Mouse (Mus musculus): ENCODE data around the gene Ttc16.
A peak's percentile ranks its signal among the peaks of the same experiment; 100 is the strongest.

Gene Ttc16

DNA sequence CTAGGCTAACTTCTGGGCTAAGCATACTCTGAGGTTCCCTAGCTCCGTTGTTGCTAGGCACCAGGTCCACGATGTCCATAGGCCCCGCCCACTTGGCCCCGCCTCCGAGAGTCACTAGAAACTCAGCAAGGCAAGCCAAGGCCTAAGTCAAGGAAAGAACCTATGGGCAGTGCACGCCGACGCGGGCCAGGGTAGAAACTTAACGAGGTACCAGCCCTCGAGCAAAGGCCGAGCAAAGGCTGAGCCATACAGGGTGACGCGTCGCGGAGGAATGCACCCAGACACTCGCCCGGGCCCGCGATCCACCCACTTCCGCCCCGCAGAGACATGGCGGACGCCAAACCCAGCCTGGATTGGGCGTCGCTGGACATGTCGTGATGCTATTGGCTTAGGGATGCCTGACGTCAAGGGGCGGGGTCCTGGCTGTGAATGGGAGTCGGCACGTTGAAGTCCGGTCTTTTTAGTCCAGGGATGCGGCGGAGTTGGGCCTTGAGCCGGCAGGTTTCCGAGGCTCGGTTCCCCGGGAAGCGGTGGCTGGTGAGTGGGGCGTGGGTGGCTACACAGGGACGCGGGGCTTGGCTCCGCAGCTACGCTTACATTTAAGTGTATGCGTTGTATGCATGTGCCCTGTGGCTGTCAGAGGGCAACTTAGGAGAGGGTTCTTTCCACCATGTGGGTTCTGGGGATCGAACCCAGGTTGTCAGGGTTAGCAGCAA is at the start of gene Ttc16, which contains the start of gene Ptrh1:
Gene Ttc16, minus strand, starts transcription at position 275 of the 716 bp plus-strand sequence.
Gene Ptrh1, plus strand, starts transcription at position 428 of the 716 bp plus-strand sequence.
- DNase-seq = peak; percentile 99

DNA sequence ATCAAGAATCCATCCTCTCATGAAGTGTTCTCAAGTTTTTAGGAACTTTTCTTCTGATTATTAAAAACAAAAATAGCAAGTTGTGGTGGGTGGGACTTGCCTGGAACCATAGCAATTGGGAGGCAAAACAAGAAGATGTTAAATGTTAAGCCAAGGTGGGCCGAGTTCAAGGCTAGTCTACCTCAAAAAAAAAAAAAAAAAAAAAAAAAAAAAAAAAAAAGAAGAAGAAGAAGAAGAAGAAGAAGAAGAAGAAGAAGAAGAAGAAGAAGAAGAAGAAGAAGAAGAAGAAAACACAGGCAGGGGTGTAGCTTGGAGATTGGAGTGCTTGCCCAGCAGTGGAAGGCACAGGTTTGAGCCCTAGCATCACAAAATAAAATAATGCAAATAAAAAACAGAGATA is 49.3 kb upstream of the Ttc16 start:
- no peak for DNase-seq

DNA sequence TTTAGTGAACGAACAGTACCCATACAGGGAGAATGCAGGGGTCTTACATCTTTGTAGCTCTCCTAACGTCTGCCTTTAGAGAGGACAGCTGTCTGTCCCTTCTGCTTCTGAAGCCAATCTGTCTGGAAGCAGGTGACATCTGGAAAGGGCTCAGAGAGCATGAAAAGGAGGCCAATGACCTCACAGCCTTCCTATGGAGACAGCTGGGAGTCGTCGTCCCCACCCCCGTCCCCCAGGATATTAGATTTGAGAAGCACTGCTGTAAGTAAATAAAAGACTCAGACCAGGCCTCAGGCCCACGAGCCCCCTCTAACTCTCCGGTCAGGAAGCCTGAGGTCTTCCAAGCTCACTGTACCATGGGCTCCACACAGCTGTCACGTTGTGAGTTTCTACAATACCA is 48.7 kb upstream of the Ttc16 start:
- no peak for DNase-seq

DNA sequence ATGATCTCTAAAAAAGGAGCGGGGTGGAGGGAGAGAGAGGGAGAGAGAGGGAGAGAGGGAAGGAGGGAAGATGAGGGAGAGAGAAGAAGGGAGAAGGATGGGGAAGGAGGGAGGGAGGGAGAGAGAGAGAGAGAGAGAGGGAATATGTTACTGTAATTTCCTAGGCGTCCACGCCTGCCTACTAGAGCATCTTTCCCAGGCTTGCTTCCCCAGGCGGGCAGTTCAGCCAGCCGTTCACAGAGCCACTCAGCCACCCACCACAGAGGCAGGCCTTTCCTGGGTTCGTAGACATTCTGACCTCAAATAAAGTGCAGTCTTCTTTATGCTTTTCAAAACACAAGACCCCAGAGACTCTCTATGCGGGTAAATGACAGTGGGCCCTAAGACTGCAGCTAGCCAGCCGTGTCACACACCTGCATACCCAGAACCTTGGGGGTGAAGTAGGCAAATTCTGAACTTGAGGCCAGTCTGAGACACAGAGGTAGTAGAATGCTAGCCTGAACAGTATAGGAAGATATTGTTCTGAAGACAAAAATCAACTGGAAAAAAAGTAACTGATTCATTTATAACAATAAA is 48.2 kb upstream of the Ttc16 start:
- DNase-seq = no peak

DNA sequence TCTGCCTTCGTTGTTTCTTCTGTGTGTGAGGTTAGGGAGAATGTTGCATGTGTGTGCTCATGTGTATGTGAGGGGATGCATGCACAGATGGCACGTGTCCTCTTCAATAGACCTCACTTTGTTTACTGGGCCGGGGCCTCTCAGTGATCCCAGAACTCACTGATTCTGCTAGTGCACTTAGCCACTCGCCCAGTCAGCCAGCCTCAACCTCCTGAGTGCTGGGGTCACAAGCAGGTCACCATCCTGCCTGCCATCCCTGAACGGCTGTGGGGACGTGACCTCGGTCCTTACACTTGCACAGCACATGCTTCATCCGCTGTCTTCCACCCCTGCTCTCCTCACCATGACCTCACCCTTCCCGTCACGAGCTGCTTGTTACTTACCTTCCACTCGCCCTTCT is 47.7 kb upstream of the Ttc16 start:
- DNase-seq = no peak

DNA sequence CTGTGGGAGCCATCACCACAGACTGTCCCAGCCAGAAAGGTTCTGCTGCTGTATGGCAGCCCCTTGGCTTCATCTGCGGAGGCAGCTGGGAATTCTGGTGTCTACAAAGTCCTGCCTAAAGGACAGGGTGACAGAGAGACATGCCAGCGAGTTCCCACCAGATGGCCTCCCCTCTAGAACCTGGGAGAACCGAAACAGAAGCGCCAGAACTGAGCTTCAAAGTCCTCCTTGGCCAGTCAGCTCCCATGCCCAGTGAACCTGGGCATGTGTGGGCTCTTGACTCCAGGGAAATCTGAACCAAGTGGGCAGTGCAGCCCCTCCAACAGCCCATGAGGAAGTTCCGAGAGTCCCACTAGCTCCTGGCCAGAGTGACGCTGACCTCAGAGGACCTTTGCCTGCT is 47.2 kb upstream of the Ttc16 start:
- DNase-seq = no peak

DNA sequence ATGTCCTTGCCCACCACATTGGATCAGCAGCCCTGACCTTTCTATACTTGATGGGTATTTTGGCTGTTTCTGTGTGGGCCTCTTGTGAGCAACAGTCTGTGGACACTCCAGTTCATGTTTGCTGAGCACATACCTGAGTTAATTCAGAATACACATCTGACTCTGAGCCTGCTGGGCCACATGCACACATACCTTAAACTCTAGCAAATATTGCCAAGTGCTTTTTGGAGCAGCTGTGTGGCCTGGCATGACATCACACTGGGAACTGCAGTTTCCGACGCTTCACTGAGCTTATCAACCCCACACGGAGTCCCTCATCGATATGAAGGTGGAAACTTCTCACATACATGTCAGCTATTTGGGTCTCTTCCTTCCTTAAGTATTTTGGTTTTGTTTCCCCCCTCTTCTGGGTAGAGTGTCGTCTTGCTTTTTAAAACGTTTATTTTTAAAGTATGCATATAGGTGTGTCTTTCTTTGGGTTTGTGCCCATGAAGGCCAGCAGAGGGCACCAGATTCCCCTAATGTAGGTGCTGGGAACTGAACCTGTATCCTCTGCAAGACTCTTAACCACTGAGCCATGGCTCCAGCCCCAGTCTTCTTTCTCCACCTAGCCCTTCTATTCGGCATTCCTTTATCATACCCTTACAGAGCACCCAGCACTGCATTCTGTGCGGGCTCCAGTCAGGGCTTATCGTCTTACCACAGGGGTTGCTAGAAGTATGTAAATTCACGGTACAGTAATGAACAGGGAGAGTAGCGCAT is 45.8 kb upstream of the Ttc16 start:
- peak; percentile 44 for DNase-seq

DNA sequence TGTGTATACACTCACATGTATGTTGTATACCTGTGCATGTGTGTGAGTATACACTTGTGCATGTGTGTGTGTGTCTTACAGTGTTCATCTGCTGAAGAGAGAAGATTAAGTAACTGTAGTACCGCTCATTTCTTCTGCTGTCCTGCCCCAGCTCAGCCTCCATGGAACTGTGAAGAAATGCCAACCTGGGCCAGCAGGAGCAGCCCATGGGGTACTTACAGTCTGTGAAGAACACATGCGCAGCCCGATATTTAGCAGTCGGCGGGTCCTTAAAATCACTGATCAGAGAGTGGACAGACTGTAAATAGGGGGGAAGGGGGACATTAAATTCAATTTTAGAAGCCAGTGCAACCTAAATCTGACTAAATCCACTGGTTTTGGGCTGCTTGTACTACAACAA is 42.8 kb upstream of the Ttc16 start:
- DNase-seq = no peak

DNA sequence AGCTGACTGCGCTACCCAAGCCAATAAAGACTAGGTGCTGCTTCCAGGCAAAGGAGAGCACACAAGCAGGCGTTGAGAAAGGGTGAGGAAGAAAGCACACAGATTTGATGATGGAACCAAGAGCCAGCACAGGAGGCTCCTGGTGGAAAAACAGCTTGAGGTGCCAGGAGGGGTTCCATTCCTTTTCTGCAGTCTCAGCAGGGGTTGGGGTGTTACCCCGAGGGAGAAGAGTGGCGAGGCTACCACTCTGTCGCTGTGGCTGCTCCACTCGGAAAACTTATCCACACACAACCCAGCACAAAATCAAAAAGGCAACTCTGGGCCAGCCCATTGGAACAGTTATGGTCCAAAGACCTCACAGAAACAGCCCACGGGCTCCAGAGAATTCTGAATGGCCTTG is 42.2 kb upstream of the Ttc16 start:
- DNase-seq = no peak

DNA sequence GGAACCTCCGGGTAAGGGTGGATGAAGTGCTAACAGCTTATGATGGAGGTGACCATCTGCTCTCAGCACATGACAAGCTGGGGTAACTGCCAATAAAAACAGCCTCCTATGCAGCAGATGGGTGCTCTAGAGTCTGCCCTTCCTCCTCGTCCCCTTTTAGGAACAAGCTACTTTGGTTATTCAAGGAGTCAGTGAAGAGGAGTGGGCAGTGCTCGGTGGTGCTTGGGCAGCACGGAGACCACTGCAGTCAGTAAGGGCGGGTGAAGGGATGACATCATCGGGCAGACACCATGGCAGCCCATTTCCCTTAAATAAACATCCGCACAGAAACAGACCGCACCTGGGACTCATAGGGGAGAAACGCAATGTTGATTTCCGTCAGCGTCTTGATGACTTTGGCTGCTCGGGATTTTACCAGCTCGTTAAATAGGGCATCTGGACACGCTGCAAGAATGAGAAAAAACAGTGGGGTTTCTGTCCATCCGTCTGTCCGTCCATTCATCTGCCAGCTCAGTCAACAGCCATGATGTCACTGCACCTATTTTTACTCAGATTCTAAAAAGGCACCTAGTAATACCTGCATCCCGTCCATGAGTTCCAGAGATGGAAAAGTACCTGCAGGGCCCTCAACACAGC is 41.6 kb upstream of the Ttc16 start:
- DNase-seq = no peak

DNA sequence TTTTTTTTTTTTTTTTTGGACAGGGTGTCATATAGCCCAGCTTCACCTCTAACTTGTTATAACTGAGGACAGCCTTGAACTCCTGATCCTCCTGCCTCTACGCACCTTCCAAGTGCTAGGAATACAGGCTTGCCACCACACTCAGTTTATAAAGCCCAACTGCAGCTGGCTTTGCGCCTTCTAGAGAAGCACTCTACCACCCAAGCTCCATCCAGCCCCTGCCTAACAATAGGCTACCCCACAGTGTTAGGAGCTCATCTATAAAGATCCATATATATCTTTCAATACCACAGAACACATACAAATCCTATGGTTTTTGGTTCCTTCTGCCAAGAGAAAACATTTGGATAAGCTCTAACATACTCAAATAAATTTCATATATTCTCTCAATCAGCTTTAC is 41.1 kb upstream of the Ttc16 start:
- no peak for DNase-seq

DNA sequence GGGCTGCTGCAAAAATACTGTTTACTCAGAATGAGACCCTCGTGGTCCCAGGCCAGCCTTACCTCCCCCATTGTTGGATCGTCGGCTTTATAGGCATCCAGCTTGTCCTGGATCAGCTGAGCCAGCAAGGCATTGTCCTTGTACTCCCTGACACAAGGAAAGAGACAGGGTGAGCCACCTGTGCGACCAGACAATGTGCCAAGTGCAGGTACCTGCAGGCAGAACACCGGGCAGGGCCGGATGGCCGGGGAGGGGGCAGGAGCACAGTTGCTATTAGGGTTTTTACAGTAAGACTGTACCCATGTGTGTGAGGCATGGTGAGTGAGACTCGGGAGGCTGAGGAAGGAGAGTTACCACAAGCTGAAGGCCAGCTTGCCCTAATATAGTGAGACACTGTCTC is 36.5 kb upstream of the Ttc16 start:
- no peak for DNase-seq

DNA sequence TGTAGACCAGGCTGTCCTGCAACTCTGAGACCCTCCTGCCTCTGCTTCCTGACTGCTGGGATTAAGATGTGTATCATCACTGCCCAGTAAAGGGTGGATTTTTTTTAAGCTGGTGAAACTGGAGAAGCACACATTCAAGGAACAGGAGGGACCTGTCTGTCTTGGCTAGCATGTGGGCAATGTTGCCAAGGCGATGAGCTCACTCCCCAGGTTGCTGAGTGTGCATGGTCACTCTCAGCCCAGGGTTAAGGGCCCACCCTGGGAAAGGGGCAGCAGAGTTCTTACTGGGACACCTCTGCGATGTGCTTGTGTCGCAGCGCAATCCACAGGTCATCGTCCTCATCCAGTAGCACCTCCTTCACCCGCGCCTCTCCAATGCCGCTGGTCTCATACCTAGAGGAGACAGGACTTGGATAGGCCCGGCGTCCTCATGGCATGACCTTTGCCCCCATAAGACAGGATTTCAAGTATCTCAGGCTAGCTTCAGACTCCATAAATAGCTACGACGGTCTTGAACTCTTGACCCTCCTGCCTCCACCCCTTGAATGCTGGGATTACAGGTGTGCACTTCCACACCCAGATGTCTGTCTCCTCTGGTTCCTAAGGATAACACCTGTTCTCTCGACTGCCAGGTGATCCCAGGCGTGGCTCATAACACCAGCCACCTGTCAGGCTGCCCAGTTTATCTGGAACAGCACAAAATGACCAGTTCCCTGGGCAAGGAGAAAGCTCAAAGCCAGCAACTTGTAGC is 33.6 kb upstream of the Ttc16 start:
- DNase-seq = no peak

DNA sequence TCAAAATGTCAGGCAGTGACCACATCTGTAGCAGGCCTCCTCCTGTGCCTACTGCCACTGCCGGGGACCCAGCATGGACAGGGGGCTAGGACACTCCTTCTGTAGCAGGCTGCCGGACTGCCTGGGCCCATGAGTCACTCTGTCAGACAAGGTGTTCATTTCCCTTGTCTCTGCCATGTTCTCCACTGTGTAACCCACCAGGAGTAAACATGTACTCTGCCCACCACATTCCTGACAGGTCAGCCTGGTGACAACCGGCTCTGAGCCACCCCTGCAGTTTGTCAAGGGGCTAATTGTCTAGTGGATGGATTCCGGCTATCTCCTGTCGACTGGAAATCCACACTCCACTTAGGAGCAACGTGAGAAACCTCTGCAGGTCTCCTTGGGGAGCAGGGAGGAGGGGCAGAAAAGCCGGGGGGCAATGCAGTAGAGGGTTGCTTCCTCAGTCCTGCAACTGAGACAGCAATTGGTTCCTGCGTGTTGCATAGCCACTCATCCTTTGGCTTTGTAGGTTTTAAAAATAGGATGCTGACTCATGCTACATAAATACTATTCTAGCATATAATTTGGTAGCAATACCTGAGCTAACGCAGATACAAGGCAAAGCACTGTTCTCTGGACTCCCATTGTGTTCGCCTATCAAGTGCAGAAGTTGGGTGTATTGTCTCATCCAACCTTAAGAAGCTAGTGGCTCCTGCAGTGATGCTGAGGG is 23.0 kb upstream of the Ttc16 start:
- DNase-seq = no peak

DNA sequence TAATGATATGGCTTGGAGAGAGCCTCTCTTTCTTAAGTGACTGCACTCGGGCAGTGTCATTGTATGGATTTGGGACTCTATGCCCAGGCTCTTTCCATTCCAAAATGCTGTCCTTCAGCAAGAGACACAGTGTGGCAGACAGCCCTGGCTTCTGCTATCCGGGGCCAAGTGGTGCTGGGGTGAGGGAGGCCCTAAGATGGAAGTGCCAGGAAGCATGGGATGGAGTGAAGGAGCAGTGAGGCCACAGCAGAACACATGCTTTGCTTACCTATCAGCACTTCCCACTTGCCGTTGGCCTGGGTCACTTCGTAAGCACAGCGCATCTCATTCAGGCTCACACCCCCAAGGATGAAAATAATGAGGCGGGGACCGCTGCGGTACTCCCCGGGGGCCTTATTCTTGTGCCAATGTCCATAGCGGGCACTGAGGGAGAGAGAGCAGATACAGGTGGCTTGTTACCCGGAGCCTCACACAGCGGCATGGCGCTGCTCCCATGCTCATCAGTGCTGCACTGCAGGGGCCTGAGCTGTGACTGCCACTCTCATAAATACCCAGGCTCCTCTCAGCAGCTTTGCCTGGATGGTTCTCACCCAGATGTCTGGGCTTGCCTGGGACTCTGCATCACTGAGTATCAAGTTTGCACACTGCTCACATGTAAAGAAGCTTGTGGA is 20.4 kb upstream of the Ttc16 start:
- DNase-seq = no peak

DNA sequence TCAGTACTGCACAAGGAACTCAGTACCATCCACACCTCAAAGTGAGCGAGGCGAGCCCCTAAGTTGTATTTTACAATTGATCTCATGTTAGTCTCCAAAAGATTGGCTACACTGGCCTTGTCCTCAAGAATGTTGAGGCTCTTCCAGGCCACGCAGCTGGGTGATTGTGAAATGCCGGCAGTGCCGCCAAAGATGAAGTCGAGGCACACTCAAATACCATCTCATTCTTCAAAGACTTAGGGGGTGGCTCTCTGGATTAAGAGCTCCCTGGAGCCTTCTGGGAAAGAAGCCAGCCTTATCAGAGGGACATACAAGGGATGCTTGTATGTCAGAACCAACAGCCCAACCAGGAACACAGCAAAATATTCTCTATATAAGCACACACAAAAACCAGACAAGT is 15.9 kb upstream of the Ttc16 start:
- DNase-seq = peak; percentile 42

DNA sequence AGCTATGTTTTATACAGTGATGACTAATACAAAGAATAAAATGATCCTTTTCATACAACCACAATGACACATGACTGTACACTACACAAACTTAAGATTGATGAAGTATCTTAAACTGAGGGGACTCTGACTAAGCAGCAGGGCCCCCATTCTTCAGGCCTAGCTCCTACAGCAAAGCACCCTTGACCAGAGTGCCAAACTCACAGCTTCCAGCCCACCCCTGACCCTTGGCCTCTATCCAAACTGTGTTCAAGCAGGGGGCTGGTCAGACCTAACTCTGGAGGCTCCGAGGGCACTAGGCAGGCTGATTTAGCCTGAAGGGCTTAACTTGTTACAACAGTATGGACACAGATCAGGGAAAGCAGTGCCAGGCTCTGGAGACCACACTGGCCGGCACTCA is 13.1 kb upstream of the Ttc16 start:
- DNase-seq = no peak

DNA sequence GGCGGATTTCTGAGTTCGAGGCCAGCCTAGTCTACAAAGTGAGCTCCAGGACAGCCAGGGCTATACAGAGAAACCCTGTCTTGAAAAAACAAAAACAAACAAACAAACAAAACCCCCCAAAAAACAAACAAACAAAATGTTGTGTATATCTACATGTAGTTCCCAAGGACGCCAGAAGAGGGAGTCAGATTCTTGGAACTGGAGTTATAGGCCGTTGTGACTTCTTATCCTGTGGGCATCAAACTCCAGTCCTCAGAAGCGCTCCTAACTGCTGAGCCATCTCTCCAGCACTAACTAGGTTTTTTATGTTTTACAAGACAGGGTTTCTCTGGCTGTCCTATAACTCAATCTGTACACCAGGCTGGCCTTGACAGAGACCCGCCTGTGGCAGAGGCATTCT is 11.7 kb upstream of the Ttc16 start:
- DNase-seq = no peak

DNA sequence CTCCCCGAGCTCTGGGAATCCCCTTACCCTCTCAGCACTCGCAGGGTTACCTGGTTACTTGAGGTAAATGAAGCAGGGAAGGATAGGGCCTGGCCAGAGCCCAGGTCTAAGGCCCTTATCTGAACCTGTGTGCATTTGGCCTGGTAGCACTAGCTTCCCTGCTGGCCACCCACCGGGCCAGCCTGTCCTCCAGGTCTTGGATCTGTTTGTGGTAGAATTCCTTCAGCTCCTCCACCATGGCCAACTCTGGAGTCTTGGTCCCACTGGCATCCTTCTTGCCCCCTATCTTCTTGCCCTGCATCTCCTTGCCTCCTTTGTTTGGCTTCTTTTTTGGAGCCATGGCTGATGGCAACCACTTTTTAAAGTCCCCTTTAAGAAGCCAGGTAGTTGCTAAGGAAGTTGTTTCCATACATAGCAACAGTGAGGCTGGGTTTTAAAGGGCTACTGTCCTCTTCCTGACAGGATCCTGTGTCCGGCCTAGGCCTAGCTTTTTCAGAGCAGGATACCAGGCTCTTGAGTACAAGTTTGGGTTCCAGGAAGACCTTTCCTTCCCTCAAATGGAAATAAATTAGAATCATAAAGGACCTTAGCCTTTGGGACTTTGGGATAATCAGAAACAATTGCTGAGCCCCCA is 8.7 kb upstream of the Ttc16 start, which contains the start of gene Cfap157:
Gene Cfap157, minus strand, starts transcription at position 381 of the 634 bp plus-strand sequence.
- peak; percentile 55 for DNase-seq

DNA sequence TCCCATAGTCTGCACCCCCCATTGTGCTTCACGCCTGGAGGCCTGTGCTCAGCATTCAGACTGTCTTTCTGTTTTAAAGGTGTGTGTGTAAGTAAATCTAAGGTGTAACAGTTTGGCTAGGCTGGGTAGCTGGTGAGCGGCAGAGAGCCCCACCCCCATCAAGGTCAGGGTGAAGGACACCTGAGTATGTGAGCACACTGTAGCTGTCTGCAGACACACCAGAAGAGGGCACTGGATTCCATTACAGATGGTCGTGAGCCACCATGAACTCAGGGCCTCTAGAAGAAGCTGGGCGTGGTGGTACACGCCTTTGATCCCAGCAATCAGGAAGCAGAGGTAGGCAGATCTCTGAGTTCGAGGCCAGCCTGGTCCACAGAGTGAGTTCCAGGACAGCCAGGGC is 6.3 kb upstream of the Ttc16 start:
- DNase-seq = no peak

DNA sequence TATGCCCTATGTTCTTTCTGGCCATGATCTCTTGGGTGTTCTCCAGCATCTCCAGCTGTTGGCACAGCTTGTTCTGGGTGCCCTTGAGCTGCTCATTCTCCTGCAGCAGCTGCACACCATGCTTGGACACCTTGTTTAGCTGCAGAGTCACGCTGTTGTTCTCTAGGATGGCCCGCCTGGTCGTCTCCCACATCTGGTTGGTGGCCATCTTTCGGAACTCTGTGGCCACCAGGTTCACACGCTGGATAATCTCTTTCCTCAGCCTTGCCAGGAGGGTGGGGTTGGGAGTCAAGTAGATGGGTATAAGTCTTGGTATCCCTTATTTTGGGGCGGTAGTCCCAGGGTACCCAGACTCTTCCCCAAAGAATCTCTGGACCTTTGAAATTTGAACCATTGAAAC is 4.3 kb upstream of the Ttc16 start:
- DNase-seq = no peak
